Mouse (Mus musculus): ENCODE results near the gene Kmt5a. TPM values are rescaled to one million over a fixed set of nuclear protein-coding genes. Genes with fewer than 3 reads are reported as not detected.

The Kmt5a gene
- polyA plus RNA-seq, 1 experiment, result 76.5 TPM

- Histone ChIP-seq H3K27ac (ENCODE audit: control insufficient read depth, insufficient read depth, low read length) (no peak overlapping the region), H3K27me3 (ENCODE audit: control insufficient read depth, insufficient read depth, low read length) (no peaks in the 10 kb centered on the region), H3K4me1 (replicated peaks; ENCODE audit: control insufficient read depth, insufficient read depth, low read length) (peaks cover 17% of the 10 kb centered on the region), H3K36me3 (ENCODE audit: control insufficient read depth, insufficient read depth, low read length) (peaks cover 33% of the 10 kb centered on the region), H3K4me3 (ENCODE audit: control insufficient read depth, insufficient read depth, low read length) (peak overlapping the region; percentile 45)
- 6% methylated on average over 44 of the region's 77 CpGs for WGBS
- TF ChIP-seq CTCF (IDR thresholded peaks at IDR 0.05; ENCODE audit: borderline replicate concordance, control insufficient read depth, extremely low read depth, insufficient read depth, low read length, poor library complexity) (no peak), POLR2A (IDR thresholded peaks at IDR 0.05; ENCODE audit: control insufficient read depth, extremely low read depth, insufficient read depth, low read length, poor library complexity) (no peak)
- DNase-seq, result peak; percentile 60
These were observed 6.0 kb downstream of the Kmt5a start for GRCm38 (mm10) chr5:124445621-124446293.

GRCm38 (mm10) chr5:124446301-124446881, 6.7 kb downstream of the Kmt5a start:
- peaks cover 17% of the 10 kb centered on the region for H3K4me1 ChIP-seq (replicated peaks; ENCODE audit: control insufficient read depth, insufficient read depth, low read length)
- peak; percentile 13 for DNase-seq
- whole genome bisulfite sequencing, result 3% methylated on average over 15 of the region's 15 CpGs
- no peaks in the 10 kb centered on the region for H3K27me3 ChIP-seq (ENCODE audit: control insufficient read depth, insufficient read depth, low read length)
- H3K36me3 ChIP-seq (ENCODE audit: control insufficient read depth, insufficient read depth, low read length), result peaks cover 39% of the 10 kb centered on the region
- H3K27ac ChIP-seq (ENCODE audit: control insufficient read depth, insufficient read depth, low read length), result no peak overlapping the region
- TF ChIP-seq POLR2A (IDR thresholded peaks at IDR 0.05; ENCODE audit: control insufficient read depth, extremely low read depth, insufficient read depth, low read length, poor library complexity) (no peak), CTCF (IDR thresholded peaks at IDR 0.05; ENCODE audit: borderline replicate concordance, control insufficient read depth, extremely low read depth, insufficient read depth, low read length, poor library complexity) (no peak)
- H3K4me3 ChIP-seq (ENCODE audit: control insufficient read depth, insufficient read depth, low read length), result peak overlapping the region; percentile 45

DNA sequence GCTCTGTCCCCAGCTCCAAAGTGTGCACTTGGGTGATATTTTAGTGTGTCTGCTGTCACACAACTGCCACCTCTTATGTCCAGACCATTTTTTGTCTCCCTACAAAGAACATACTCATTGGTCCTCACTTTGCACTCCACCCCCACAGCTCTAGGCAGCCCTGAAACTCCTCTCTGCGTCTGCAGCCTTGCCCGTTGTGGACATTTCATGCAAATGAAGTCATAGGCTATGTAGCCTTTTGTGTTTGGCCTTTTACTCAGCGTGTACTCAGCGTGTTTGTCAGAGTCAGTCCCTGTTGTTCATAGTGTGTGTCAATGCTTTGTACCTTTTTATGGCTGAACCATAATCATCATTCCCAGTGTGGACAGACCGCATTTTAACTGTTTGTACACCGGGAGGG, 9.8 kb downstream of the Kmt5a start:
- TF ChIP-seq POLR2A (IDR thresholded peaks at IDR 0.05; ENCODE audit: control insufficient read depth, extremely low read depth, insufficient read depth, low read length, poor library complexity), result no peak
- Histone ChIP-seq H3K4me1 (replicated peaks; ENCODE audit: control insufficient read depth, insufficient read depth, low read length) (peaks cover 15% of the 10 kb centered on the region), H3K27me3 (ENCODE audit: control insufficient read depth, insufficient read depth, low read length) (no peaks in the 10 kb centered on the region), H3K36me3 (ENCODE audit: control insufficient read depth, insufficient read depth, low read length) (peaks cover 66% of the 10 kb centered on the region), H3K27ac (ENCODE audit: control insufficient read depth, insufficient read depth, low read length) (no peak overlapping the region), H3K4me3 (ENCODE audit: control insufficient read depth, insufficient read depth, low read length) (no peak overlapping the region)
- no peak for DNase-seq
- WGBS, result 96% methylated on average over 6 of the region's 6 CpGs

GRCm38 (mm10) chr5:124450051-124450450, 10.3 kb downstream of the Kmt5a start:
- Histone ChIP-seq H3K4me3 (ENCODE audit: control insufficient read depth, insufficient read depth, low read length) (no peak overlapping the region), H3K4me1 (replicated peaks; ENCODE audit: control insufficient read depth, insufficient read depth, low read length) (peaks cover 10% of the 10 kb centered on the region), H3K36me3 (ENCODE audit: control insufficient read depth, insufficient read depth, low read length) (peaks cover 70% of the 10 kb centered on the region), H3K27me3 (ENCODE audit: control insufficient read depth, insufficient read depth, low read length) (no peaks in the 10 kb centered on the region), H3K27ac (ENCODE audit: control insufficient read depth, insufficient read depth, low read length) (no peak overlapping the region)
- DNase-seq, result no peak
- WGBS, result 95% methylated on average over 7 of the region's 7 CpGs
- no peak for TF ChIP-seq CTCF (IDR thresholded peaks at IDR 0.05; ENCODE audit: borderline replicate concordance, control insufficient read depth, extremely low read depth, insufficient read depth, low read length, poor library complexity)
- TF ChIP-seq POLR2A (IDR thresholded peaks at IDR 0.05; ENCODE audit: control insufficient read depth, extremely low read depth, insufficient read depth, low read length, poor library complexity), result no peak

GRCm38 (mm10) chr5:124450641-124451340, 11.1 kb downstream of the Kmt5a start:
- H3K36me3 ChIP-seq (ENCODE audit: control insufficient read depth, insufficient read depth, low read length), result peaks cover 77% of the 10 kb centered on the region
- no peak overlapping the region for H3K4me3 ChIP-seq (ENCODE audit: control insufficient read depth, insufficient read depth, low read length)
- WGBS, result 91% methylated on average over 16 of the region's 16 CpGs
- no peak overlapping the region for H3K27ac ChIP-seq (ENCODE audit: control insufficient read depth, insufficient read depth, low read length)
- TF ChIP-seq CTCF (IDR thresholded peaks at IDR 0.05; ENCODE audit: borderline replicate concordance, control insufficient read depth, extremely low read depth, insufficient read depth, low read length, poor library complexity) (no peak), POLR2A (IDR thresholded peaks at IDR 0.05; ENCODE audit: control insufficient read depth, extremely low read depth, insufficient read depth, low read length, poor library complexity) (no peak)
- DNase-seq, result no peak
- H3K27me3 ChIP-seq (ENCODE audit: control insufficient read depth, insufficient read depth, low read length), result no peaks in the 10 kb centered on the region
- H3K4me1 ChIP-seq (replicated peaks; ENCODE audit: control insufficient read depth, insufficient read depth, low read length), result peaks cover 10% of the 10 kb centered on the region

- no peak for TF ChIP-seq CTCF (IDR thresholded peaks at IDR 0.05; ENCODE audit: borderline replicate concordance, control insufficient read depth, extremely low read depth, insufficient read depth, low read length, poor library complexity)
- no peak for TF ChIP-seq POLR2A (IDR thresholded peaks at IDR 0.05; ENCODE audit: control insufficient read depth, extremely low read depth, insufficient read depth, low read length, poor library complexity)
- DNase-seq, result no peak
- Histone ChIP-seq H3K27ac (ENCODE audit: control insufficient read depth, insufficient read depth, low read length) (no peak overlapping the region), H3K4me3 (ENCODE audit: control insufficient read depth, insufficient read depth, low read length) (no peak overlapping the region), H3K27me3 (ENCODE audit: control insufficient read depth, insufficient read depth, low read length) (no peaks in the 10 kb centered on the region), H3K4me1 (replicated peaks; ENCODE audit: control insufficient read depth, insufficient read depth, low read length) (no peaks in the 10 kb centered on the region), H3K36me3 (ENCODE audit: control insufficient read depth, insufficient read depth, low read length) (peaks cover 88% of the 10 kb centered on the region)
- WGBS, result 93% methylated on average over 15 of the region's 15 CpGs
These were observed 12.9 kb downstream of the Kmt5a start for GRCm38 (mm10) chr5:124452494-124453228.
